Mouse (Mus musculus) megakaryocyte, embryonic 14.5 days (primary cell): Measurements from ENCODE around the gene Slc6a12. TPM values are rescaled to one million over a fixed set of nuclear protein-coding genes. Genes with fewer than 3 reads are reported as not detected.

Experiments used
- H3K27me3 ChIP-seq: replicated peaks from 2 replicates; pipeline ENCODE3; 2012; ENCODE audit warnings: inconsistent platforms
- H3K36me3 ChIP-seq: replicated peaks from 2 replicates; pipeline ENCODE3; 2012; ENCODE audit warnings: low read length, inconsistent platforms, mixed read lengths
- H3K4me1 ChIP-seq: 2 replicates; pipeline ENCODE4 v1.6.1; 2012; ENCODE audit warnings: inconsistent platforms
- H3K4me3 ChIP-seq: replicated peaks from 2 replicates; pipeline ENCODE3; 2012; ENCODE audit warnings: moderate library complexity, mild to moderate bottlenecking, inconsistent platforms
- H3K9me3 ChIP-seq: 2 replicates; pipeline ENCODE4 v1.6.1; 2012; ENCODE audit warnings: inconsistent platforms
- FLI1 ChIP-seq: IDR thresholded peaks from 2 replicates; pipeline ENCODE4 v1.6.1; 2012; ENCODE audit warnings: low read length, inconsistent platforms, mixed read lengths
- GATA1 ChIP-seq: IDR thresholded peaks from 3 replicates; pipeline ENCODE4 v1.6.1; 2012; ENCODE audit warnings: mixed read lengths, low read length, inconsistent platforms, borderline replicate concordance
- polyA plus RNA-seq: library from polyadenylated mRNA; stranded (reverse); fragments of >175 nt; gene quantifications from 2 replicates; pipeline ENCODE4 v1.2.3, GENCODE M21; 2012; ENCODE audit warnings: low replicate concordance; ENCODE audit not compliant: insufficient read depth

Slc6a12 gene
- polyA plus RNA-seq, 1 experiment: not detected

GRCm38 (mm10) chr6:121322381-121323110 lies 20.3 kb upstream of the Slc6a12 start:
- Histone ChIP-seq H3K4me3 (no peak overlapping the region), H3K4me1 (peaks cover 19% of the 10 kb centered on the region), H3K36me3 (no peaks in the 10 kb centered on the region), H3K9me3 (no peaks in the 10 kb centered on the region), H3K27me3 (peaks cover 43% of the 10 kb centered on the region)
- TF ChIP-seq GATA1: no peak
- TF ChIP-seq FLI1: no peak

DNA sequence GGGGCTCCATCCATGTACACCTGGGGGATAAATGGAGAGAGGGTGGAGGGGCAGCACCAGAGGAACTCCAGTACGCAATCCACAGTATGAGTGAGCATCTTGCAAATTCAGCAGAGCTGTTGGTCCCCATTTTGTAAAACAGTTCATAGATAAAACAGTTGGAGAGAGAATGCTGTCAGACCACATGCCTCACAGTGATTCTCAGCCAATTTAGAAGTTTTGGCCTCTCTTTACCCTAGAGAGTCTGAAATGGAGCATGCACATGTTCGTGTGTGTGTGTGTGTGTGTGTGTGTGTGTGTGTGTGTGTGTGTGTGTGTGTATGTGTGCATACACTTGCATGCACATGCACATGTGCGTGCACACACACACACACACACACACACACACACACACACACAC lies 17.6 kb upstream of the Slc6a12 start:
- H3K4me3 ChIP-seq: no peak overlapping the region
- peaks cover 52% of the 10 kb centered on the region for H3K27me3 ChIP-seq
- H3K36me3 ChIP-seq: no peaks in the 10 kb centered on the region
- H3K4me1 ChIP-seq: peaks cover 19% of the 10 kb centered on the region
- no peaks in the 10 kb centered on the region for H3K9me3 ChIP-seq
- no peak for TF ChIP-seq FLI1
- no peak for TF ChIP-seq GATA1

- no peak overlapping the region for H3K4me3 ChIP-seq
- H3K36me3 ChIP-seq: no peaks in the 10 kb centered on the region
- peaks cover 19% of the 10 kb centered on the region for H3K4me1 ChIP-seq
- H3K9me3 ChIP-seq: no peaks in the 10 kb centered on the region
- no peak for TF ChIP-seq FLI1
- TF ChIP-seq GATA1: no peak
- peaks cover 54% of the 10 kb centered on the region for H3K27me3 ChIP-seq
These were observed 17.1 kb upstream of the Slc6a12 start for GRCm38 (mm10) chr6:121325740-121326139.

DNA sequence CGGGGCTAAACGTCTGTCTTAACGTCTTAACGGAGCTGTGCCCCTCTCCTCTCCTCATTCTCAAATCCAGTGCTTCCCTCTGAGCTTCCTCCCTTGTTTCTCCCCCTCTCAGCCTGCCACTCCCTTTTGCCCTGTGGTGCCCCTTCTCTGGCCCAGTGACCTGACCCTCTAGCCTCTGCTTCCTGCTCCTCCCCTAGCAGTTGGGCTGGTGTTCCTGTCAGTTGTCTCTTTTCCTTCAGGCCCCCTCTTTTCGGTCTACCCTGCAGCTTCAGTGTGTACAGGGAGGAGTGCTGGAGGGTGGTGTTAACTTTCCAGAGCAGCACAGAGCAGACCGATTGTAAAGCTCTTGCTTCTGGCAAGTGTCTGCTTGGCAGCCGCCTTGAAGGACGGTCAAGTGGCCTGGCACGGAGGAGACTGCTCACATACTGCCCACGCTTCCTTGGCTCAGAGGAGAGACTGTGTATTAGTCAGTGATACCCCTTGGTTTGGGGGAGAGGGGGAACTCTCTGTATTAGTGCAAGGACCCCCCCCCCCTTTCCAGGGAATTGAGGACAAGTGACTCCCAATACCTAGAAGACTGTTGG lies 16.3 kb upstream of the Slc6a12 start:
- H3K36me3 ChIP-seq: no peaks in the 10 kb centered on the region
- H3K4me1 ChIP-seq: peaks cover 24% of the 10 kb centered on the region
- peaks cover 57% of the 10 kb centered on the region for H3K27me3 ChIP-seq
- peak overlapping the region; percentile 1 for H3K4me3 ChIP-seq
- TF ChIP-seq GATA1: no peak
- TF ChIP-seq FLI1: no peak
- H3K9me3 ChIP-seq: no peaks in the 10 kb centered on the region

GRCm38 (mm10) chr6:121328417-121328884 lies 14.4 kb upstream of the Slc6a12 start:
- H3K9me3 ChIP-seq: no peaks in the 10 kb centered on the region
- H3K4me1 ChIP-seq: peaks cover 28% of the 10 kb centered on the region
- H3K4me3 ChIP-seq: no peak overlapping the region
- no peaks in the 10 kb centered on the region for H3K36me3 ChIP-seq
- peaks cover 50% of the 10 kb centered on the region for H3K27me3 ChIP-seq
- TF ChIP-seq GATA1: no peak
- TF ChIP-seq FLI1: no peak

DNA sequence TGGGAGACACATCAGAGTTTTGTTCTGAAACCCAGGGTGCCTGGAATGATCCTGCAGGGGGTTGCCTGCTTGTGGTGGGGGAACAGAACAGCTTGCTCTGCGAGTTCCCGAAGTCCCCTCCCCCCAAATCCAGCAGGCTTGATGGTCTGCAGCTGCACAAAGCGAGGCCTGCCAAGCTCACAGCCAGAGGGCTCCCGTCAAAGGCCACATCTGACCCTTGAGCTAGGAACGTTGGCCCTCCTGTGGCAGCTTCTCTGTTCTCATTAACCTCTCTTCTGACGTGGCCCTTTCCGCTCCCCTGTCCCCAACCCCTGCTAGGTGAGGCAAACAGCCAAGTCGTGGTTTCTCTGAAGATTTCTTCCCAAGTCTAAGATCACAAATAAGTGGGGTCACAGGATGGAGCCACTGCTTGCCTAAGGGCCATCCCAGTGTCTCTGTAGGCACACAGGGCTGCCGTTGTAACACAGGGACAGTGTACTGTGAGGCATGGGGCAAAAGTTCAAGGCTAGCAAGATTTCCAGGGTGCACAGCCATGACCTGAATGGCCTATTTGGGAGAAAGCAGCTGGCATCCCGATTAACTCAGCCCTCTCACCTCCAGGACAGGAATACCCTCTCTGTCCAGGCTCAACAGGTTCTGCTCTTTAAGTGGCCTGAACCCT lies 12.9 kb upstream of the Slc6a12 start:
- Histone ChIP-seq H3K27me3 (peaks cover 40% of the 10 kb centered on the region), H3K36me3 (no peaks in the 10 kb centered on the region), H3K4me3 (no peak overlapping the region), H3K4me1 (peaks cover 37% of the 10 kb centered on the region), H3K9me3 (no peaks in the 10 kb centered on the region)
- TF ChIP-seq FLI1 (no peak), GATA1 (no peak)

DNA sequence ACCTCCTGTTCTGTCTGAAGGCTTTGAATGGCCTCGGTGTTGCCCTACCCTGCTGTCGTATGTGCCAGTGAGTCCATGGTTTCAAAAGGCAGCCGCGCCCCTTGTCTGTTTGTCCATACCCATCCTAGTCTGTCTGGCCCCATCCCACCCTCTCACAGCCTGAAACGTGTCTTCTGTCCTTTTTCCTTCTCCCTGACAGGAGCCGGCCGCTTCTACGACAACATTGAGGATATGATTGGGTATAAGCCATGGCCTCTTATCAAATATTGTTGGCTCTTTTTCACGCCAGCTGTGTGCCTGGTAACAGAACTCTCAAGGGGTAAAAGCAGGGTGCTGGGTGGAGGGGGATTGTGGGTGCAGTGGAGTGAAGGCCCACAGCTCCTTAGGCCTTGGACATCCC lies 7.0 kb upstream of the Slc6a12 start:
- Histone ChIP-seq H3K27me3 (peaks cover 17% of the 10 kb centered on the region), H3K9me3 (no peaks in the 10 kb centered on the region), H3K36me3 (no peaks in the 10 kb centered on the region), H3K4me3 (no peak overlapping the region), H3K4me1 (peaks cover 62% of the 10 kb centered on the region)
- TF ChIP-seq FLI1 (no peak), GATA1 (no peak)

DNA sequence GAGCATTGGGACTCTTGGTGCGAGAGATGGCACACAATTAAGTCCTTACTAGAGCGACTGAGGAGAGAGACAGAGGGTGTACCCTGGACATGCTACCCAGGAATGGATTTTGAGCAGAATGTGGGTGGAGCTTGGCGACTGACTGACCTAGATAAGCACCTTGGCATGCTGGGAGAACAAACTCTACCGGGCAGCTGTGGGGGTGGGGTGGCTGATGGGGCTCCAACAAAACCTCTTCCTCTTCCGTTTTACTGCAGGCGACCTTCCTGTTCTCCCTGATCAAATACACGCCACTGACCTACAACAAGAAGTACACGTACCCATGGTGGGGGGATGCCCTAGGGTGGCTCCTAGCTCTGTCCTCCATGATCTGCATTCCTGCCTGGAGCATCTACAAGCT lies 6.3 kb upstream of the Slc6a12 start:
- no peaks in the 10 kb centered on the region for H3K36me3 ChIP-seq
- peaks cover 15% of the 10 kb centered on the region for H3K27me3 ChIP-seq
- no peak for TF ChIP-seq GATA1
- no peak for TF ChIP-seq FLI1
- peaks cover 62% of the 10 kb centered on the region for H3K4me1 ChIP-seq
- H3K9me3 ChIP-seq: no peaks in the 10 kb centered on the region
- peak overlapping the region; percentile 78 for H3K4me3 ChIP-seq

DNA sequence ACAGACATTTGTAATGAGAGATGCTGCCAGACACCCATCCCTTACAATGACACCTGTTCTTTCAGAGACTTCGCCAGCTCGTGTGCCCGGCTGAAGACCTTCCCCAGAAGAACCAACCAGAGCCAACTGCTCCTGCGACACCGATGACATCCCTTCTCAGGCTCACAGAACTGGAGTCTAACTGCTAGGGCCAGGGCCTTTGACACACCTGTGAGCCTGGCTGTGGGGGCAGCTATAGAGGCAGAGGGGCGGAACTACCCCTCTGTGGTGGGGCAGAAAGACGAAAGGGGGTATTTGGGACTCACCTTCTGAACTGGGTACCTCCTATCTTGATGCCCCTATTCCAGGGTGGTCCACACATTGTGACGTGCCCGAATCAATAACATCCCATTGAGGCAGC lies 5.6 kb upstream of the Slc6a12 start:
- H3K9me3 ChIP-seq: no peaks in the 10 kb centered on the region
- peak overlapping the region; percentile 78 for H3K4me3 ChIP-seq
- H3K36me3 ChIP-seq: no peaks in the 10 kb centered on the region
- TF ChIP-seq FLI1: no peak
- TF ChIP-seq GATA1: no peak
- H3K27me3 ChIP-seq: peaks cover 10% of the 10 kb centered on the region
- H3K4me1 ChIP-seq: peaks cover 64% of the 10 kb centered on the region

DNA sequence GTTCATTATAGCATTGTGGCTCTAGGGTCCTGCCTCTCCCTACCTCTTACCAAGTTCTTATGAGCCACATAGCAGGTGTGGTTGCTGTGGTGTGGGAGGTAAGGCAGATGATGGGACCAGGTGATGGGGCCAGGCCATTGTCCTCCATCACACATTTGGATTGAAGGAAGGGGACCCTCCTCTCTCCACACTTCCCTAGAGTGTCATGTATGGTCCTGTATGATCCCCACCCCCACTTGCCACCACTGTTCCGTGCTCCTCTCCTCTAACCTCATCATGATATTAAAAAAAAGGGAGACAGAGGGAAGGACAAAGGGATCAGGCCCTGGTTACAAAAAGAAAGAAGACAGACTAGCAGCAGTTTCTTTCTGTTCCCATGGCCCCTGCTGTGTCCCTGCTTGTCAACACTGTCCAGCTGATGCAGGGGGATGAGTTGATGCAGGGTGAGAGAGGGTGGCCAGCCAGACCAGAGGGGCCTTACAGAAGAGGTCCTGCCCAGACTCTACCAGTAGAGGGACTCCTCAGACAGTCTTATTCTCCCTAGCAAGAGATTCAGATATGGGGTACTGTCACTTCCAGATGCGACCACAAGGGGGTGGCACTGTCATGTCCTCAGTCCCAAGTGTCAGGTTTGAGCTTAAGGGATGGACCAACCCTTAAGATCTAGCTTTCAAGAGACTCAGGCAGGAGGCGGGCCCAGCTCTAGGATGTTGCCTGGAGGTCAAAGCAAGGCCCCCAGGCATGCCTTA lies 4.9 kb upstream of the Slc6a12 start:
- TF ChIP-seq FLI1: no peak
- TF ChIP-seq GATA1: no peak
- Histone ChIP-seq H3K36me3 (no peaks in the 10 kb centered on the region), H3K27me3 (peaks cover 14% of the 10 kb centered on the region), H3K4me3 (no peak overlapping the region), H3K4me1 (peaks cover 71% of the 10 kb centered on the region), H3K9me3 (no peaks in the 10 kb centered on the region)
